Mouse (Mus musculus) bone marrow macrophage, adult 2 months (primary cell): Measurements from ENCODE around the gene Sgpl1.
"Not testable (repeated sequence)": the region's sequence is repeated elsewhere in the genome, so short reads cannot be mapped to it uniquely, and the experiment has no call there.

Experiments used
- CTCF ChIP-seq: IDR thresholded peaks from 2 replicates; pipeline ENCODE4 v1.5.1; 2012; ENCODE audit warnings: low read depth, mild to moderate bottlenecking, low read length, moderate library complexity
- POLR2A ChIP-seq: IDR thresholded peaks from 2 replicates; pipeline ENCODE4 v1.6.1; 2012; ENCODE audit warnings: mild to moderate bottlenecking, low read depth, low read length, borderline replicate concordance

GRCm38 (mm10) chr10:61121732-61122131, 25.8 kb downstream of the Sgpl1 start:
- TF ChIP-seq POLR2A, CTCF: not testable (repeated sequence)
